Mouse (Mus musculus): Measurements from ENCODE around the gene Coq8a.

- TF ChIP-seq CTCF (conservative IDR thresholded peaks at IDR 0.05; ENCODE audit: insufficient read depth, insufficient read length, low read depth, low read length) (no peak), POLR2A (IDR thresholded peaks at IDR 0.05; ENCODE audit: low read depth, low read length) (no peak)
These were observed 24.7 kb downstream of the Coq8a start for GRCm38 (mm10) chr1:180174718-180175117.
